Mouse (Mus musculus): Measurements from ENCODE around the gene Anapc16.

DNA sequence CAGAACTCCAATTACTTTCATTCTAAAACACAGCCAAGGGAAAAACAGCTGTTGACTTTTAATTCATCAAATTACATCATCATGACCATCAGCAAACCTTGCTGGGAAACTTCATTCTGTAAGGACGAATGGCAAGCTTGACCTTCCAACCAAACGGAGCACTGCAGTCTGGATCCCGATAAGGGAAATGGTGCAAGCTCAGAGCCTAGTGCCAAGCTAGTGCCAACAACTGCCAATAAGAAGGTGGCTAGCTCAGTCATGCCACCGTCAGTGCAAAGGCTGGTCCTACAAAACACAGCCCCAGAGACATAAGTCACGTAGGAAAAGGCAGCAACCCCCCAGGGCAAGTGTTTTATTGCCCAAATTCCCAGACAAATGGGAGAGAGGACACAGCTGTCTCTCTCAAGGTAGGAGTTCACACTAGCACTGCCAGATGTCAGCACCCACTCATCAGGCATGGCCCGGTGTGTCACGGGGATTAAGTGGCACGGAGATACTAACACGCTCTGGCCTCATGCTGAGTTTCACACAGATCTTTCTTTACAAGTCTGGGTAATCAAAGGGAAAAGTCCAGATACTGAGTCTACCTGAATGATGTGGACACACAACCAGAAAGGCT lies 11.6 kb downstream of the Anapc16 start:
- TF ChIP-seq CTCF (IDR thresholded peaks at IDR 0.05; ENCODE audit: control insufficient read depth, insufficient read depth, insufficient read length) (no peak), MYOD1 (IDR thresholded peaks at IDR 0.05; ENCODE audit: control insufficient read depth, insufficient read length, low read depth) (no peak)

All from C2C12 (cell line).